Mouse (Mus musculus) E14TG2a.4 (cell line): ENCODE measurements around the gene Pomgnt1.
A peak's percentile ranks its signal among the peaks of the same experiment; 100 is the strongest.

Experiments
- H3K27me3 ChIP-seq: 2 replicates; pipeline ENCODE4 v1.6.1; 2014; ENCODE audit warnings: low read length, control low read depth; ENCODE audit not compliant: insufficient read depth
- H3K36me3 ChIP-seq: 2 replicates; pipeline ENCODE4 v1.6.1; 2014; ENCODE audit warnings: low read length, control low read depth; ENCODE audit not compliant: insufficient read depth
- H3K4me1 ChIP-seq: replicated peaks from 2 replicates; pipeline ENCODE4 v1.6.1; 2014; ENCODE audit warnings: low read depth, low read length, control low read depth
- H3K4me3 ChIP-seq: replicated peaks from 2 replicates; pipeline ENCODE4 v1.5.1; 2014; ENCODE audit warnings: mild to moderate bottlenecking, low read length
- H3K9me3 ChIP-seq: 2 replicates; pipeline ENCODE4 v1.6.1; 2014; ENCODE audit warnings: low read length, control low read depth
- CTCF ChIP-seq: conservative IDR thresholded peaks from 2 replicates; pipeline ENCODE4 v1.5.1; 2014; ENCODE audit warnings: low read length
- NANOG ChIP-seq: IDR thresholded peaks from 2 replicates; pipeline ENCODE4 v1.6.1; 2014; ENCODE audit warnings: borderline replicate concordance, low read length, mixed read lengths
- POU5F1 ChIP-seq: IDR thresholded peaks from 2 replicates; pipeline ENCODE4 v1.6.1; 2014; ENCODE audit warnings: low read length, borderline replicate concordance

Gene Pomgnt1

DNA sequence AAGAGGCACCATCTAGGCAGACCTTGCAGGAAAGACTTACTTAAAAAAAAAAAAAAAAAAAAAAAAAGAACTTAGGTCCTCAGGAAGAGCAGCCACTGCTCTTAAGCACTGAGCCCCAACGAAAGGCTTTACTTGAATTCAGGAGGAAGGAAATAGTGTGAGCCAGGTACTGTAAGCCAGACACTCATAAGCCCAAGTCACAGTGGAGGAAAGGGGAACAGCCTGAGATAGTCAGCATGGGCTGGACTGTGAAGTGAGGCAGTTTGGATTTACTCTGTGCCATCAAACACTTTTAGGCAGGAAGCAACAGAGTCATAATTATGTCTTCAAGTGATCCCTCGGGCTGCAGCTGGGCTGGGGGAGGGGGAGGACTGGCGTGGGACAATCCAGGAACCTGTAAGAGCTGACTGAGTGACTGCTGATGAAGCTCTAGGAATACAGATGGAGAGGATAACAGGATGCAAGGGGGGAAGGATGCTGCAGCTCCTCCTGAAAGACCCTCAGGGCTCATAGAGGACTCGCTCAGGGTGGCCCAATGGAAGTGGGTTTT, 68.7 kb downstream of the Pomgnt1 start:
- TF ChIP-seq CTCF (no peak), NANOG (no peak), POU5F1 (no peak)
- Histone ChIP-seq H3K4me1 (no peaks in the 10 kb centered on the region), H3K4me3 (no peak overlapping the region), H3K36me3 (no peaks in the 10 kb centered on the region), H3K27me3 (no peaks in the 10 kb centered on the region), H3K9me3 (0 out of 2 replicates have a peak, but pooled peaks cover 3% of the 10 kb centered on the region)

DNA sequence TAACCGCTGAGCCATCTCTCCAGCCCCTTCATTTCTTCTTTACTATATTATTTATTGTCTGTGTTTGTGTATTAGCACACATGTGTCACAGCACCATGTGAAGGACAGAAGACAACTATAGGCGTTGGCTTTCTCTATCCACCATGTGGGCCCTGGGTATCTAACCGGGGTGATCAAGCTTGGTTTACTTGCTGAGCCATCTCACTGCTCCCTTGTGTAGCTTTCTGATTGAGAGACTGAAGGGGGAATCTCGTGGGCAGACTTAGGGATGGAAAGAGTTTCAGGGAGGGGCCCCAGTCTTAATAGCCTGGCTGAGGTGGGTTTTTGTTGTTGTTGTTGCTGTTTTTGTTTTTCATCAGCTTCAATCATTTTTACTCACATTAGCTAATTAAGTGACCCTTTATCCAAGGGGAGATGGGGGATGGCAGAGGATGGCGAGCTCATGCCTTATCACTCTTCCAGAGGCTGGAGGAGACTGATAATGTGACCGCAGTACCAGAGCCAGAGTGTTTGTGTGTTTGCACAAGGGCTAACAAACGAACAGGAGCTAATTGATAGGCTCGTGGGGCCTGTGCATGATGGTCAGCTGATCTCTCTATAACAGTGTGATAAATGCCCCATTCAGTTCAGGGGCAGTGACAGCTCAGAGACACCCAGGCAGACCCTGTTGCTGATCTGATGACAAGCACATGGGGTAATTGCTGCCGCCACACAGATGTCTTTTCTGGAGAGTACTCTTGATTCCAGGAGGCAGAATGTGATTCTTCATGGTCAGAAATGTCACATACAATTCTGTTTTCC, 70.1 kb downstream of the Pomgnt1 start:
- Histone ChIP-seq H3K9me3 (no peaks in the 10 kb centered on the region), H3K4me3 (no peak overlapping the region), H3K27me3 (no peaks in the 10 kb centered on the region), H3K36me3 (no peaks in the 10 kb centered on the region), H3K4me1 (no peaks in the 10 kb centered on the region)
- TF ChIP-seq CTCF, result no peak
- TF ChIP-seq POU5F1, result no peak
- TF ChIP-seq NANOG, result no peak

DNA sequence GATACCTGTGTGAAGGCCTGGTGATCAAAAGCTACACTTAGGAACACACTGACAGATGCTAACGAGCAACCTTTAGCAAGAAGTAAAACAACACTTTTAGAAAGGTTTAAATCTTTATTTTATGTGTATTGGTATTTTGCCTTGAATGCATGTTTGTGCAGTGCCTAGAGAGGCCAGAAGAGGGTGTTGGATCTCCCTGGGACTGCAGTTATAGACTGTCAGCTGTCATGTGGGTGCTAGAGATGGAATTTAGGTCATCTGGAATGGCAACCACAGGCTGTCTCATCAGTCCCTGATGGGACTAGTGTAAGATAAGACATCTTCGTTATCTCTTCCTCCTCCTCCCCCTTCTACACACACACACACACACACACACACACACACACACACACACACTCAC, 74.8 kb downstream of the Pomgnt1 start:
- no peaks in the 10 kb centered on the region for H3K36me3 ChIP-seq
- H3K27me3 ChIP-seq, result peaks cover 2% of the 10 kb centered on the region; the same call in 1 of the 2 replicates
- TF ChIP-seq CTCF, result peak; percentile 31
- TF ChIP-seq POU5F1, result no peak

DNA sequence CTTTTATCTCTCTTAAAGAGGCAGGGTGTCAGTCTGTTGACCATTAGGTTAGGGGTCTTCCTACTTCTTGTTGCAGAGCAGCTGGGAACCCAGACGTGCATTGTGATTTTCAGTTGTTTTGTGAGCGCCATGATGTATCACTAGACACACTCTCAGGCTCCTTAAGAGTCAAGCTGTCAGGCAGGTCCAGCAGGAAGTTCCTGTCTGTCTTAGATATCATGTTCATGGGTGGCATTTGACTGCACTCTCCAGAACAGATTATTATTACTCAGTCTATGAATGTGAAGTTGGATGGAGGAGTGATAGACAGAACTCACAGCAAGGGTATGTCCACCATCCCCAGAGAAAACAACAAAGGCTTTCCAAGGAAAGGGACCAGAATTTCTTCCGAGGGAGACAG, 80.8 kb downstream of the Pomgnt1 start:
- Histone ChIP-seq H3K9me3 (no peaks in the 10 kb centered on the region), H3K4me3 (no peak overlapping the region), H3K4me1 (peaks cover 8% of the 10 kb centered on the region; the same call in 1 of the 2 replicates), H3K36me3 (no peaks in the 10 kb centered on the region), H3K27me3 (peaks cover 2% of the 10 kb centered on the region; the same call in 1 of the 2 replicates)
- TF ChIP-seq NANOG, result no peak

More for the DNA sequence above, 74.8 kb downstream of the Pomgnt1 start:
- Histone ChIP-seq H3K4me3 (no peak overlapping the region), H3K4me1 (no peaks in the 10 kb centered on the region), H3K9me3 (no peaks in the 10 kb centered on the region)

DNA sequence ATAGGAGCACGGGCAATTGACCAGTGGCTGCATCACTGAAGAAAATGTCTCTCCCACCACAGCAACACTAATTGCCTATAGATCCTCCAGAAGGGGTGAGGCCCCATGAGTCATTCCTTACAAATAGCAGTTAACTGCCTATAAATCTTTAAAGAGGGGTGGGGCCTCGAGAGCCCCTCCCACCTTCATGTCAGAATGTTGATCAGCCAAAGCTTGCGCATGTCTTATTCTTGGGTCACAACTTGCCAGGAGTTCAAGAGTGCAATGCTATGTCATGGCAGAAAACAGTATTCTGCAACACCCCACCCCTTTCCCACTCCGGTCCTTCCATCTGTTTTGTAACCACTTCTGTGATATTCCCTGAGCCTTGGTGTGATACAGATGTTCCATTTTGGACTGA, 82.9 kb downstream of the Pomgnt1 start:
- Histone ChIP-seq H3K27me3 (peaks cover under 1% of the 10 kb centered on the region; the same call in 1 of the 2 replicates), H3K36me3 (no peaks in the 10 kb centered on the region), H3K4me3 (no peak overlapping the region), H3K9me3 (no peaks in the 10 kb centered on the region), H3K4me1 (peaks cover 8% of the 10 kb centered on the region; the same call in 1 of the 2 replicates)
- TF ChIP-seq POU5F1, result no peak
- TF ChIP-seq CTCF, result no peak

DNA sequence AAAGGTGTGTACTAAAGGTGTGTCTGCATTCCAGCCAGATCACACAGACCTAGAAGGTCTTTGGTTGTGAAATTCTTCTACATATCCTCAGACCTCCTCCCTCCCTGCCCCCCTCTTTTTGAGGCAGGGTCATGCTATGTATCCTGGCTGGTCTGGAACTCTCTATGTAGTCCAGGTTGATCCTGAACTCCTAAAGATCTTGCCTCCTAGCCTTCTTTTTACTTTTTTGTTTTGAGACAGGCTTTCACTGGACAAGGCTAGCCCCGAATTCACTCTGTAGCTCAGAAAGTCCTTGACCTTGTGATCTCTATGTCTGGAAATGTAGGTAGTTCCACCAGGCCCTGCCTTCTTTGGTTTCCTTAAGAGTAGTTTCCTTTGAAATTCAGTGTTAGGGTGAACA, 85.3 kb downstream of the Pomgnt1 start:
- Histone ChIP-seq H3K4me1 (peaks cover 8% of the 10 kb centered on the region; the same call in 1 of the 2 replicates), H3K4me3 (no peak overlapping the region), H3K9me3 (no peaks in the 10 kb centered on the region), H3K36me3 (no peaks in the 10 kb centered on the region), H3K27me3 (no peaks in the 10 kb centered on the region)
- TF ChIP-seq POU5F1 (no peak), NANOG (no peak), CTCF (no peak)
